Mouse (Mus musculus) megakaryocyte, adult 5-6 weeks (primary cell): ENCODE results near the gene Eaf1. TPM values are rescaled to one million over a fixed set of nuclear protein-coding genes. Genes with fewer than 3 reads are reported as not detected.

ENCODE experiments used
- total RNA-seq, 2 experiments: library from RNA; stranded (forward) in 1 of 2; stranded (reverse) in 1 of 2; fragments of 153-499, 151-499 nt in 1 of 2; fragments of 221-1000, 200-1000 nt in 1 of 2; gene quantifications; 2 replicates each; pipeline versions ENCODE4 v1.2.3 to v1.2.4; 2015 to 2017

Eaf1 gene
- total RNA-seq, 2 experiments from 2014 or later = 13.9 to 16.4 TPM

Other genes with a start within 250 kb of the Eaf1 start
- 12.5 and 14.3 TPM in 2 replicates for gene Phf7, start 243.1 kb upstream of the Eaf1 start, total RNA-seq (2015)
- gene Phf7, start 243.1 kb upstream of the Eaf1 start, total RNA-seq (2017) = 9.8 and 13.4 TPM in 2 replicates
- 14.0 and 15.6 TPM in 2 replicates for gene Bap1, start 242.9 kb upstream of the Eaf1 start, total RNA-seq (2015)
- 30.4 and 31.8 TPM in 2 replicates for gene Bap1, start 242.9 kb upstream of the Eaf1 start, total RNA-seq (2017)
- 0.05 TPM in 1 of 2 replicates, not detected in the other for gene Dnah1, start 170.5 kb upstream of the Eaf1 start, total RNA-seq (2015)
- under 0.01 TPM in 1 of 2 replicates, not detected in the other for gene Dnah1, start 170.5 kb upstream of the Eaf1 start, total RNA-seq (2017)
- gene Capn7, start 157.8 kb upstream of the Eaf1 start, total RNA-seq (2015) = 45.3 and 48.0 TPM in 2 replicates
- 51.3 and 56.5 TPM in 2 replicates for gene Capn7, start 157.8 kb upstream of the Eaf1 start, total RNA-seq (2017)
- 52.3 and 52.8 TPM in 2 replicates for gene Sh3bp5, start 58.3 kb upstream of the Eaf1 start, total RNA-seq (2015)
- 26.4 and 36.1 TPM in 2 replicates for gene Sh3bp5, start 58.3 kb upstream of the Eaf1 start, total RNA-seq (2017)
- 11.2 and 17.8 TPM in 2 replicates for gene Mettl6, start 641 bp downstream of the Eaf1 start, total RNA-seq (2015)
- 51.6 and 53.3 TPM in 2 replicates for gene Mettl6, start 641 bp downstream of the Eaf1 start, total RNA-seq (2017)
- 0.07 TPM in 1 of 2 replicates, not detected in the other for gene Colq, start 96.9 kb downstream of the Eaf1 start, total RNA-seq (2015)
- gene Colq, start 96.9 kb downstream of the Eaf1 start, total RNA-seq (2017) = not detected in 2 replicates
- not detected in 2 replicates for gene Gm49387, start 146.5 kb downstream of the Eaf1 start, total RNA-seq (2015)
- gene Gm49387, start 146.5 kb downstream of the Eaf1 start, total RNA-seq (2017) = not detected in 2 replicates
- 14.8 and 17.0 TPM in 2 replicates for gene Btd, start 146.6 kb downstream of the Eaf1 start, total RNA-seq (2015)
- gene Btd, start 146.6 kb downstream of the Eaf1 start, total RNA-seq (2017) = 11.3 and 18.5 TPM in 2 replicates
- gene Hacl1, start 146.9 kb downstream of the Eaf1 start, total RNA-seq (2015) = 8.0 and 12.2 TPM in 2 replicates
- gene Hacl1, start 146.9 kb downstream of the Eaf1 start, total RNA-seq (2017) = 14.6 and 18.1 TPM in 2 replicates